Mouse (Mus musculus) kidney, embryonic 14.5 days (tissue): ENCODE measurements at regions not wholly inside any gene's neighbourhood (a gene's known extent, or its start where the extent isn't known, plus 50 kb on each side); places are given as distances from the start of the nearest gene placed in this dataset.

Experiments
- ATAC-seq: fragments of 200-750 bp; cut with Nextera tagmentation; 2 replicates; pipeline ENCODE4 v1.8.0; 2017; ENCODE audit warnings: moderate number of reproducible peaks, mild to moderate bottlenecking, moderate TSS enrichment, moderate library complexity; ENCODE audit not compliant: low FRiP score, low TSS enrichment
- H3K27ac ChIP-seq: fragments of 300-500 bp; sonication (generic); 2 replicates; pipeline ENCODE4 v1.5.1; 2014; ENCODE audit warnings: low read depth, mild to moderate bottlenecking, low read length, moderate library complexity, mixed read lengths
- H3K27me3 ChIP-seq: fragments of 300-500 bp; sonication (generic); 2 replicates; pipeline ENCODE4 v1.6.1; 2014; ENCODE audit warnings: mild to moderate bottlenecking, low read length; ENCODE audit not compliant: control insufficient read depth, insufficient read depth
- H3K36me3 ChIP-seq: fragments of 300-500 bp; sonication (generic); 2 replicates; pipeline ENCODE4 v1.6.1; 2014; ENCODE audit warnings: low read length, mixed read lengths; ENCODE audit not compliant: control insufficient read depth, insufficient read depth
- H3K4me1 ChIP-seq: fragments of 300-500 bp; sonication (generic); 2 replicates; pipeline ENCODE4 v1.6.1; 2014; ENCODE audit warnings: low read length, mixed read lengths; ENCODE audit not compliant: control insufficient read depth, insufficient read depth
- H3K4me2 ChIP-seq: fragments of 300-500 bp; sonication (generic); replicated peaks from 2 replicates; pipeline ENCODE4 v1.6.1; 2014; ENCODE audit warnings: low read depth, mild to moderate bottlenecking, low read length
- H3K4me3 ChIP-seq: fragments of 300-500 bp; sonication (generic); 2 replicates; pipeline ENCODE4 v1.5.1; 2014; ENCODE audit warnings: mild to moderate bottlenecking, low read length
- H3K9ac ChIP-seq: fragments of 300-500 bp; sonication (generic); 2 replicates; pipeline ENCODE4 v1.6.1; 2014; ENCODE audit warnings: low read depth, mild to moderate bottlenecking, low read length, moderate library complexity
- H3K9me3 ChIP-seq: fragments of 300-500 bp; sonication (generic); 2 replicates; pipeline ENCODE4 v1.6.1; 2016; ENCODE audit warnings: low read length; ENCODE audit not compliant: control insufficient read depth
- WGBS: fragments of 180-500 bp; shearing (Covaris S2); extraction: QIAGEN DNeasy Blood & Tissue Kit; methylation state at CpG from one replicate; pipeline ENCODE4 v1.1.7; 2014; 5-methylcytosine and 5-hydroxymethylcytosine counted together

- no peak overlapping the region for H3K27ac ChIP-seq
- H3K4me3 ChIP-seq = no peak overlapping the region
- no peaks in the 10 kb centered on the region for H3K27me3 ChIP-seq
- no peak overlapping the region for H3K9ac ChIP-seq
- 53% methylated on average over 8 of the region's 8 CpGs for WGBS
- ATAC-seq = no peak
- H3K4me1 ChIP-seq = no peaks in the 10 kb centered on the region
- no peaks in the 10 kb centered on the region for H3K9me3 ChIP-seq
- no peaks in the 10 kb centered on the region for H3K36me3 ChIP-seq
- no peak overlapping the region for H3K4me2 ChIP-seq
Measured at GRCm38 (mm10) chr7:113688231-113688669, 77.5 kb upstream of the Spon1 start.

GRCm38 (mm10) chr7:113688717-113689116, 77.1 kb upstream of the Spon1 start:
- no peak for ATAC-seq
- H3K4me1 ChIP-seq = no peaks in the 10 kb centered on the region
- H3K9me3 ChIP-seq = no peaks in the 10 kb centered on the region
- H3K9ac ChIP-seq = no peak overlapping the region
- H3K27ac ChIP-seq = no peak overlapping the region
- H3K27me3 ChIP-seq = no peaks in the 10 kb centered on the region
- H3K4me3 ChIP-seq = no peak overlapping the region
- no peaks in the 10 kb centered on the region for H3K36me3 ChIP-seq
- 81% methylated on average over 1 of the region's 1 CpGs for WGBS
- no peak overlapping the region for H3K4me2 ChIP-seq

- 68% methylated on average over 2 of the region's 2 CpGs for WGBS
- H3K9me3 ChIP-seq = no peaks in the 10 kb centered on the region
- no peak overlapping the region for H3K4me2 ChIP-seq
- no peak overlapping the region for H3K9ac ChIP-seq
- H3K27ac ChIP-seq = no peak overlapping the region
- no peaks in the 10 kb centered on the region for H3K27me3 ChIP-seq
- H3K4me1 ChIP-seq = no peaks in the 10 kb centered on the region
- no peak for ATAC-seq
- H3K36me3 ChIP-seq = no peaks in the 10 kb centered on the region
- H3K4me3 ChIP-seq = no peak overlapping the region
Measured at GRCm38 (mm10) chr7:113689131-113689530, 76.7 kb upstream of the Spon1 start.

GRCm38 (mm10) chr7:113691756-113692155, 74.0 kb upstream of the Spon1 start:
- no peaks in the 10 kb centered on the region for H3K36me3 ChIP-seq
- no peak overlapping the region for H3K4me2 ChIP-seq
- H3K27ac ChIP-seq = no peak overlapping the region
- no peaks in the 10 kb centered on the region for H3K4me1 ChIP-seq
- no peaks in the 10 kb centered on the region for H3K9me3 ChIP-seq
- 83% methylated on average over 2 of the region's 2 CpGs for WGBS
- no peak overlapping the region for H3K4me3 ChIP-seq
- ATAC-seq = no peak
- H3K27me3 ChIP-seq = no peaks in the 10 kb centered on the region
- no peak overlapping the region for H3K9ac ChIP-seq

- WGBS = 21% methylated on average over 3 of the region's 3 CpGs
- Histone ChIP-seq H3K4me2 (no peak overlapping the region), H3K4me3 (no peak overlapping the region), H3K27me3 (no peaks in the 10 kb centered on the region), H3K9ac (no peak overlapping the region), H3K27ac (no peak overlapping the region), H3K4me1 (no peaks in the 10 kb centered on the region), H3K36me3 (no peaks in the 10 kb centered on the region), H3K9me3 (no peaks in the 10 kb centered on the region)
- ATAC-seq = no peak
Measured at GRCm38 (mm10) chr7:113693526-113693925, 72.3 kb upstream of the Spon1 start.

GRCm38 (mm10) chr7:113694466-113694865, 71.3 kb upstream of the Spon1 start:
- Histone ChIP-seq H3K27ac (no peak overlapping the region), H3K27me3 (no peaks in the 10 kb centered on the region), H3K4me1 (no peaks in the 10 kb centered on the region), H3K4me3 (no peak overlapping the region), H3K36me3 (no peaks in the 10 kb centered on the region), H3K9me3 (no peaks in the 10 kb centered on the region), H3K4me2 (no peak overlapping the region), H3K9ac (no peak overlapping the region)
- ATAC-seq = no peak
- 58% methylated on average over 5 of the region's 5 CpGs for WGBS

- ATAC-seq = no peak
Measured at GRCm38 (mm10) chr7:113705929-113706328, 59.9 kb upstream of the Spon1 start.

GRCm38 (mm10) chr7:113707596-113707995, 58.2 kb upstream of the Spon1 start:
- Histone ChIP-seq H3K27ac (no peak overlapping the region), H3K36me3 (no peaks in the 10 kb centered on the region), H3K4me3 (no peak overlapping the region), H3K27me3 (no peaks in the 10 kb centered on the region), H3K4me1 (no peaks in the 10 kb centered on the region), H3K9ac (no peak overlapping the region), H3K4me2 (no peak overlapping the region), H3K9me3 (no peaks in the 10 kb centered on the region)
- ATAC-seq = no peak
- 78% methylated on average over 2 of the region's 2 CpGs for WGBS

More at GRCm38 (mm10) chr7:113705929-113706328, 59.9 kb upstream of the Spon1 start:
- Histone ChIP-seq H3K9me3 (no peaks in the 10 kb centered on the region), H3K27me3 (no peaks in the 10 kb centered on the region), H3K4me3 (no peak overlapping the region), H3K4me2 (no peak overlapping the region), H3K36me3 (no peaks in the 10 kb centered on the region), H3K27ac (no peak overlapping the region), H3K4me1 (no peaks in the 10 kb centered on the region), H3K9ac (no peak overlapping the region)

- Histone ChIP-seq H3K36me3 (no peaks in the 10 kb centered on the region), H3K27ac (no peak overlapping the region), H3K4me2 (no peak overlapping the region), H3K9ac (no peak overlapping the region), H3K4me1 (no peaks in the 10 kb centered on the region), H3K27me3 (no peaks in the 10 kb centered on the region), H3K9me3 (no peaks in the 10 kb centered on the region), H3K4me3 (no peak overlapping the region)
- no peak for ATAC-seq
- 57% methylated on average over 2 of the region's 2 CpGs for WGBS
Measured at GRCm38 (mm10) chr7:113710541-113711270, 55.1 kb upstream of the Spon1 start.
